Mouse (Mus musculus) liver, postnatal 0 days (tissue): ENCODE measurements around the gene Cldn10. TPM values are rescaled to one million over a fixed set of nuclear protein-coding genes. Genes with fewer than 3 reads are reported as not detected.

Source experiments
- ATAC-seq: fragments of 200-750 bp; cut with Nextera tagmentation; 2 replicates; pipeline ENCODE4 v1.8.0; 2017; ENCODE audit warnings: mild to moderate bottlenecking, moderate library complexity
- DNase-seq: peaks from one replicate; pipeline ENCODE4 v3.0.0-alpha.2; 2016
- H3K27ac ChIP-seq: fragments of 300-500 bp; sonication (generic); 2 replicates; pipeline ENCODE4 v1.5.1; 2014; ENCODE audit warnings: antibody characterized with exemption, moderate library complexity, mild to moderate bottlenecking, low read depth
- H3K27me3 ChIP-seq: fragments of 300-500 bp; sonication (generic); 2 replicates; pipeline ENCODE4 v1.6.1; 2014; ENCODE audit warnings: low read length, control low read depth, mixed read lengths; ENCODE audit not compliant: insufficient read depth
- H3K36me3 ChIP-seq: fragments of 300-500 bp; sonication (generic); replicated peaks from 2 replicates; pipeline ENCODE4 v1.6.1; 2014; ENCODE audit warnings: mild to moderate bottlenecking, control low read depth, low read length, moderate library complexity, mixed read lengths; ENCODE audit not compliant: insufficient read depth
- H3K4me1 ChIP-seq: fragments of 300-500 bp; sonication (generic); 2 replicates; pipeline ENCODE4 v1.6.1; 2014; ENCODE audit warnings: antibody characterized with exemption, mild to moderate bottlenecking, control low read depth; ENCODE audit not compliant: insufficient read depth
- H3K4me2 ChIP-seq: fragments of 300-500 bp; sonication (generic); 2 replicates; pipeline ENCODE4 v1.6.1; 2014; ENCODE audit warnings: low read depth, mild to moderate bottlenecking, low read length, moderate library complexity, mixed read lengths
- H3K4me3 ChIP-seq: fragments of 300-500 bp; sonication (generic); 2 replicates; pipeline ENCODE4 v1.5.1; 2014; ENCODE audit warnings: low read depth, low read length
- H3K9ac ChIP-seq: fragments of 300-500 bp; sonication (generic); replicated peaks from 2 replicates; pipeline ENCODE4 v1.6.1; 2014; ENCODE audit warnings: mild to moderate bottlenecking, moderate library complexity
- H3K9me3 ChIP-seq: fragments of 300-500 bp; sonication (generic); 2 replicates; pipeline ENCODE4 v1.6.1; 2016; ENCODE audit warnings: mild to moderate bottlenecking, control low read depth, low read length, mixed read lengths
- CTCF ChIP-seq: sonication (generic); IDR thresholded peaks from 2 replicates; pipeline ENCODE4 v1.5.1; 2016; ENCODE audit warnings: antibody characterized with exemption, low read depth
- EP300 ChIP-seq: IDR thresholded peaks from 2 replicates; pipeline ENCODE4 v1.6.1; 2016; ENCODE audit warnings: antibody characterized with exemption, low read depth, mild to moderate bottlenecking
- WGBS: fragments of 180-500 bp; shearing (Covaris S2); extraction: QIAGEN DNeasy Blood & Tissue Kit; methylation state at CpG from one replicate; pipeline ENCODE4 v1.1.7; 2014; ENCODE audit not compliant: insufficient replicate concordance; 5-methylcytosine and 5-hydroxymethylcytosine counted together
- polyA plus RNA-seq: library from polyadenylated mRNA; unstranded; fragments of >200 nt; fragmentation: Nextera tagmentation; extraction: Ambion mirVana; gene quantifications from 2 replicates; pipeline ENCODE4 v1.2.1, GENCODE M21; 2015

The Cldn10 gene
- polyA plus RNA-seq, 1 experiment from 2014 or later = 0.61 TPM

- Histone ChIP-seq H3K4me1 (peaks cover 2% of the 10 kb centered on the region; the same call in 1 of the 2 replicates), H3K9ac (no peak overlapping the region), H3K27ac (no peak overlapping the region), H3K4me2 (no peak overlapping the region), H3K27me3 (no peaks in the 10 kb centered on the region), H3K4me3 (no peak overlapping the region), H3K36me3 (no peaks in the 10 kb centered on the region), H3K9me3 (no peaks in the 10 kb centered on the region)
- no peak for TF ChIP-seq EP300
- no peak for TF ChIP-seq CTCF
- ATAC-seq (no peak), DNase-seq (no peak)
- 55% methylated on average over 7 of the region's 7 CpGs for WGBS
Measured at GRCm38 (mm10) chr14:118827283-118827904, 39.7 kb downstream of the Cldn10 start.

- peaks cover 4% of the 10 kb centered on the region; the same call in 1 of the 2 replicates for H3K4me1 ChIP-seq
- WGBS = 83% methylated on average over 11 of the region's 11 CpGs
Measured at GRCm38 (mm10) chr14:118829331-118830095, 41.8 kb downstream of the Cldn10 start.

GRCm38 (mm10) chr14:118831597-118831996, 43.9 kb downstream of the Cldn10 start:
- no peak for TF ChIP-seq EP300
- 78% methylated on average over 4 of the region's 4 CpGs for WGBS
- H3K4me3 ChIP-seq = no peak overlapping the region
- H3K9ac ChIP-seq = no peak overlapping the region
- no peak for ATAC-seq
- H3K4me2 ChIP-seq = no peak overlapping the region
- no peaks in the 10 kb centered on the region for H3K9me3 ChIP-seq
- H3K27me3 ChIP-seq = no peaks in the 10 kb centered on the region
- peaks cover 5% of the 10 kb centered on the region; the same call in 1 of the 2 replicates for H3K4me1 ChIP-seq
- no peak for DNase-seq
- H3K36me3 ChIP-seq = no peaks in the 10 kb centered on the region
- no peak overlapping the region for H3K27ac ChIP-seq

More at GRCm38 (mm10) chr14:118829331-118830095, 41.8 kb downstream of the Cldn10 start:
- no peak for DNase-seq
- Histone ChIP-seq H3K36me3 (no peaks in the 10 kb centered on the region), H3K27ac (no peak overlapping the region), H3K9me3 (no peaks in the 10 kb centered on the region), H3K27me3 (no peaks in the 10 kb centered on the region), H3K4me2 (no peak overlapping the region), H3K4me3 (no peak overlapping the region), H3K9ac (no peak overlapping the region)
- ATAC-seq = no peak
- TF ChIP-seq CTCF = no peak
- TF ChIP-seq EP300 = no peak

- WGBS = 83% methylated on average over 6 of the region's 6 CpGs
- Histone ChIP-seq H3K4me3 (no peak overlapping the region), H3K27ac (no peak overlapping the region), H3K36me3 (no peaks in the 10 kb centered on the region), H3K4me2 (no peak overlapping the region), H3K27me3 (no peaks in the 10 kb centered on the region), H3K4me1 (0 out of 2 replicates have a peak, but pooled peaks cover 7% of the 10 kb centered on the region), H3K9me3 (no peaks in the 10 kb centered on the region), H3K9ac (no peak overlapping the region)
- no peak for ATAC-seq
- DNase-seq = no peak
- TF ChIP-seq CTCF (no peak), EP300 (no peak)
Measured at GRCm38 (mm10) chr14:118833241-118833640, 45.5 kb downstream of the Cldn10 start.

GRCm38 (mm10) chr14:118834313-118834712, 46.6 kb downstream of the Cldn10 start:
- 20% methylated on average over 7 of the region's 7 CpGs for WGBS
- Histone ChIP-seq H3K27ac (no peak overlapping the region), H3K27me3 (no peaks in the 10 kb centered on the region), H3K4me3 (no peak overlapping the region), H3K9me3 (no peaks in the 10 kb centered on the region), H3K9ac (no peak overlapping the region), H3K36me3 (no peaks in the 10 kb centered on the region), H3K4me2 (no peak overlapping the region), H3K4me1 (0 out of 2 replicates have a peak, but pooled peaks cover 11% of the 10 kb centered on the region)
- DNase-seq (no peak), ATAC-seq (no peak)
- no peak for TF ChIP-seq EP300
- TF ChIP-seq CTCF = no peak

GRCm38 (mm10) chr14:118836145-118836544, 48.4 kb downstream of the Cldn10 start:
- Histone ChIP-seq H3K4me1 (0 out of 2 replicates have a peak, but pooled peaks cover 11% of the 10 kb centered on the region), H3K36me3 (no peaks in the 10 kb centered on the region), H3K27me3 (no peaks in the 10 kb centered on the region), H3K9ac (no peak overlapping the region), H3K4me2 (no peak overlapping the region), H3K4me3 (no peak overlapping the region), H3K27ac (no peak overlapping the region), H3K9me3 (no peaks in the 10 kb centered on the region)
- DNase-seq (no peak), ATAC-seq (no peak)
- TF ChIP-seq EP300 (no peak), CTCF (no peak)
- WGBS = 86% methylated on average over 11 of the region's 11 CpGs
